Mouse (Mus musculus) right cerebral cortex, postnatal 4 days (tissue): ENCODE data around the gene D6Ertd527e.

Experiments
- DNase-seq: peaks from one replicate; pipeline ENCODE4 v3.0.0-alpha.2; 2022

The D6Ertd527e gene

DNA sequence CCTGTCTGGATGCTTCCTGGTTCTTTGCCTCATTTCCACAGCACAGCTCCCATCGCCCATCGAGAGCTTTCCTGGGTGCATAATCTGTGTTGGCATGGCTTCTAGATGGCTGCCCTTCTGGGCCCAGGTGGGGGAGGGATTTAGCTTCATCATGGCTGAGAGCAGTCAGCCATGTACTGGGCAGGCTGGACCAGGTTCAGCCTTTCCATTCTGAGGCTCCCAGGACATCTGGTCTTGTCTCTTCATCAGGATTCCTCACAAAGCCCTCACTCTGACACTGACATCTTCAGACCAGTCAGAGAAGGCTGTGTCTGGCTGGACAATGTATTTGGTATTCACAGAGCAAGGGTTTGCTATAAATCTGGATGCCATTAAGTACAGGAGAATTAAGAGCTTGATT is 11.4 kb downstream of the D6Ertd527e start:
- DNase-seq: no peak

DNA sequence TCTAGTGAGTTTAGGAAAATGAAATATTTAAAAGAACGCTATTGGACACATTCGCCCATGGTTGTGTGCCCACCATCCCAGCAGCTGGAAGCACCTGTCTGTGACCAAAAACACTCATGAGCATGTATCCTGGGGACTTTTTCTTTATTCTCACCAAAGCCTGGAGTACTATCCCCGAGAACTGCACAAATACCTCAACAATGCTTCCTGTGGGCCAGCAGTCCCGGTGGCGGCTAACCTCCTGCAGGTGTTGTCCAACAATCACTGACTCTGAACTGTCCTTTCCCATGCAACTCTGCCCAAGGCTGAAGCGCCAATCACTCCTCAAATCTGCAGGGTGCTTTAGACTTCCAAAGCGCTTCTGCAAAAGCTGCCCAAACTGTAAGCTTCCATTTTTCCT is 12.1 kb downstream of the D6Ertd527e start:
- no peak for DNase-seq

DNA sequence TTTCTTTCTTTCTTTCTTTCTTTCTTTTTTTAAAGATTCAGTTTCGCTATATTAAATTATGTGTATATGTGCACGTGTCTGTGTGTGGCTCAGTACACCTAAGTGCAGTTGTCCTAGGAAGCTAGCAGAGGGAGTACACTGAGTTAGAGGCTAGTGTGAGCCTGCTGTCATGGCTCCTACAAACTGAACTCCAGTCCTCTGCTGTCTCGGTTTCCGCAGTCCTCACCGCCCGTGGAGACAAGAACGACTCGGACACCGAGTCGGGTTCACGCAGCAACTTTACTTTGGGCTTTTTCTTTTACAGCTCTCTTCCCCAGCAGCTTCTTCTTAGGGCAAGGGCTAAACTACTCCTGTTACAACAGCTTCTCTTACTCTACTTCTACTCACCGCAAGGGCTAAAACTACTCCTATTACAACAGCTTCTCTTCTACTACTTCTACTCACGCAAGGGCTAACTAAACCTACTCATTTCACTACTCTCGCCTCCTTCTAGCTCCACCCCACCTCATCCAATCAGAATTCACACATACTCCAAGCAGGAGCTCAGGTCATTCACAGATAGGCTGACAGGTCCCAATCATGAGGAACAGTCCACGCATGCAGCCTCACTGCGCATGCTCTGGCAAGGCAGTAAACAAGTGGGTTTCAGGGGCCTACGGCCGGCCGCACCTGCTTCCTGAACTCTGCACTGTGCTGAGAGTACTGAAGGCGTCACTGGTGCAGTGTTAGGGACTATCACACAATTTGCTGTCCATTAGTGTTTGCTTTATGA is 14.7 kb downstream of the D6Ertd527e start:
- DNase-seq: no peak

DNA sequence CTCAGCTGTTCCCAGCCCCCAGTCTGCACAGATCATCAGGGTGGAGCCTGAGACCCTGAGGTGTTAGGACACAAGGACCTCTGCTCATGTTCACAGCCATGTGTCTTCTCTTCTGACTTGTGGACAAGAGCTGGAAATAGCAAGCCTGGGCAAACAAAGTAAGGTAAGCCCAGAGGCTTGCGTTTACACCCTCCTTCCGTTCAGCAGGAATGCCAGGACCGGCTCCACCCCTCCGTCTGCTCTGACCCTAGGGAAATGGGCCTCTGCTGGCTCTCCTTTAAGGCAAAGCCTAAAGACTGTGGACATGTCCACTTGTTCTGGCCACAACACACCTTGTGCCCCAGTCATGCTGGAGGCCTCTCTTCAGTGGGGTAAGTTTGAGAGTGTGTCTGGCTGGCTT is 15.4 kb downstream of the D6Ertd527e start:
- no peak for DNase-seq

DNA sequence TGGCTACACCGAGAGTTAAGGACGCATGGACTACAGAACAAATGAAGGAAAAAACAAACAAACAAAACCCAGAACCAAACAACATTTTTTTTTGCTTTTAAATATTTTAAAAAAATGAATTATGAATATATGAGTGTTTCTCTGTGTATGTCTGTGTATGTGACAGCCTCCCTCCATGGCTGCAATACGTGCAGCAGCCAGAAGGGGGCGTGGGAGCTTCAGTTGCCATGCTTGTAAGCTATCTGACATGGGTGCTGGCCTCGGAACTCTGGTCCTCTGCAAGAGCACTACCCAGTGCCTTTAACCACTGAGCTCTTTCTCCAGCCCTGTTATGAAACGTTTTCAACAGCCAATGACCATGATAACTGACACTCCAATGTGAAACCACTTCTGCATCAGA is 16.1 kb downstream of the D6Ertd527e start:
- DNase-seq: no peak

DNA sequence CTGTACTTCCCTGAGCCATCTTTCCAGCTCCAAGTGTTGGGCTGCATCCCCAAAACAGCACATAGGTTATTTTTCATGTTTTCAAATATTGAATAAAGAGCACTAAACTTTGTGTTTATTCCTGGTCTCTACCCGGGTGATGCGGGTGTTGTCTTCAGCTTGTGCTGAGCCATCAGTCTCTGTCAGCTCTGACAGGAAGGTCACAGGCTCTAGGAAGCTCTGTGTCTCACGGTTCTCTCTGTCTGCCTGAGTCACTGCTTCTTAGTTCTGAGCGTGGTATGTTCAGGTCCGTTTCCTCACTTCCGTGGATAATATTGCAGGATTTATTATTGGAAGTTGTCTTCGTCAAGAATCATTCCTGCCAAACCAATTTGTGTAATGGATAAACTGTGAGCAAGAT is 17.4 kb downstream of the D6Ertd527e start:
- no peak for DNase-seq

DNA sequence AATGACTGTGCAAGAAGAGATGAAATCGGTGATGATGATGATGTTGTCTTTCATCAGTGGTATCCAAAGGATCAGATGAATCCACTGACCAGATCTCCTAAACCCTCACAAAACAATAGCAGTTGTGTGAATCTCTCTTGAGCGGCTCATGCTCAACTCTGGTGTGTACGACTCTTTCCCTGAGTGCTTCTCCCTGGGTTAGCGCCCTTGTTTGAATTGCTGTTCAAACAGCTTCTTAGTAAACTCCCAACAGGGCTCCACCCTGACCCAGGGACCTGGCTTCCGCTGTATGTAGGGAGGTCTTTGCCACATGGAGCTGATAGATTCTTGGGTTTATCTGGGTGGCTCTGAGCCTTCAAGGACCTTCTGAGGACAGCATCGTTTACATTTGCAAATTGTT is 18.9 kb downstream of the D6Ertd527e start:
- no peak for DNase-seq

DNA sequence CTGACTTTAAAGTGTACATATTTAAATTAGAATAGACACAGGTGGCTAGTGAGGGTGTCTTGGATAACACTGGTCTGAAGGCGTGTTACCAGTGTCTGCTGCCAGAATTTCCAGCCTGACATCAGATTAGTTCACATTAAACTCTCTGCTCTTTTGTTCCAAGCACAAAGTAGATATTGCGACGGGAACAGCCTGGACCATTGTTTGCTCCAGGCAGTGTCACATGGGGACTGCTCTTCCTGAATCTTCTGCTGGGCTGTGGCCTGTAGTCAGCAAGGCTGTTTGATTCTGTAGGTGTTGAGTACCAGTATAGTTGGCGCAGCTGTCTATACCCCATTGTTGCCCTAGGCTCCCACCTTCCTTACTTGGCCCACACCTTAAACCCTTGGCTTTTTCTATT is 19.4 kb downstream of the D6Ertd527e start:
- DNase-seq: no peak

DNA sequence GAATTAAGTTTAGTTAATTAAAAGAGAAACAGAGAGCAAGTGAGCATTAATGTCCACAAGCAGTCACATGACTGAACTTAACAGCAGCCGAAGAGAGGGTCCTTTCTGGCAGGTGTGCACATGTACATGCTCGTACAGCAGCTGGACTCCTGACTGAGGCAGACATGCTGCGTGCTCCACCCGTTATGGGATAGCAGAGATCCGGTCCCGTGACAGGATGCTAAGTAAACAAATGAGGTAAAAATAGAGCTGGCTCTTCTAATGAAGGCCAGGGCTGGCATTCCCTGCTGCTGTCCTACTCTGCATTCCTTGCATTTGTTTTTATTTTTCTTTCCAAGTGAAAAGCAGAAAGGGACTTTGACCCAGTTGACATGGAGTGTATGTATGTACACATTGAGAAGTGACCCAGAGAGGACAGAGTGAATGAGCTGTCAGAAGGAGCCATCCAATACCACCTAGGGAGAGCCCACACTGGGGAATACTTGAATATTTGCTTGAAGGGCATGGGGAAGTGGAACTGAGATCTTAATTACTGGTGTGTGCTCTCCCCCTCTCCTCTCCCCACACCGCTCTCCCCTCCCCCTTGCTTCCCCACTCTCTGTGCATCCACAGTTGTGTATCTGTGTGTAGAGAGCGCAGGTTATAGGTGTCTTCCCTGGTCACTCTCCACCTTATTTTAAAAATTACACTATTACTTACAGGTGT is 22.7 kb downstream of the D6Ertd527e start:
- no peak for DNase-seq

DNA sequence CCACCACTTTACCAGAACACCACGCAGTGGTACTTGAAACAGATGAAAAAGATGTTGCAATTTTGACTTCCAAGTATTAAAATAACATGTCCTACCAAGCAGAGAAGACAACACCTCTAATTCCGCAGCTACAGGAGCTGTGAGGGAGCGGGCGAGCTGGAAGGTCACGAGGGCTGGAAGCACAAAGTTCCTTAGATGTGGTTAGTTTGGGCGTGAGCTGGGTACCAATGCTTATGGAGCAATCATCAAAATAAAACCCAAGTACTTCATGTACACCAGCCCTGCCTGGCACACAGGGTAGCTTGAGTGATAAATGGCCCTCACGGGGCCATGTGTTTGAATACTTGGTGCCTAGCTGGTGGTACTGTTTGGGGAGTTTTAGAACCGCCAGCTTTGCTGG is 25.3 kb downstream of the D6Ertd527e start:
- DNase-seq: no peak

DNA sequence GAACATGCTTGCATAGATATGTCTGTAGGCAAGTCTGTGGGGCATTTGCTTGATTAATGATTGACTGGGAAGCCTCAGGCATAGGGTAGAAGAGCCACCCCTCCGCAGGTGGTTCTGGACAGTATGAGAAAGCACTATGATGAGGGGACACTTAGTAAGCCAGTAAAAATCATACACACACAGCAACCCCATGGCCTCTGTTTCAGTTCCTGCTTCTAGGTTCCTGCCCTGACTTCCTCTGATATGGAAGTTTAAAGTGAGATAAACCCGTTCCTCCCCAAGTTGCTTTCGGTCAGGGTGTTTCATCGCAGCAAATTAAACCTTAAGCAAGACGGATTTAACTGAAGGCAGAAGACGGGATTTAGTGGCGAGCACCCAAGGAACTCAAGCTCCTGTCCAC is 26.1 kb downstream of the D6Ertd527e start:
- no peak for DNase-seq

DNA sequence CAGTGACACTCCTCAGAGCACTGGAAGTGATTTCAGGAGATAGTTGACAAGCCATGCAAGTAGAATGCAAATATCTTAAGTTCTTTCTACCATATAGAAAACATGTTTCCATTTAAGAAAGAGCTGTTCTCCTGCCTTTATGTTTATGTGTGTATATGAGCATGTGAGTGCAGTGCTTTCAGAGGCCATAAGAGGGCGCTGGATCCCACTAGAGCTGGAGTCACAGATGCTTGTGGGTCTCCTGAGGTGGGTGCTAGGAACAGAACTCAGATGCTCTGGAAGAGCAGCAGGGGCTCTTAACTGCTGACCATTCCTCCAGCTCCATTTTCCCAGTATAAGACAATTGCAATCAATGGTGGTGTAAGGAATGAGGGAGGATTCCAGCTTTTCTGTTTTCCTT is 26.5 kb downstream of the D6Ertd527e start:
- DNase-seq: no peak

DNA sequence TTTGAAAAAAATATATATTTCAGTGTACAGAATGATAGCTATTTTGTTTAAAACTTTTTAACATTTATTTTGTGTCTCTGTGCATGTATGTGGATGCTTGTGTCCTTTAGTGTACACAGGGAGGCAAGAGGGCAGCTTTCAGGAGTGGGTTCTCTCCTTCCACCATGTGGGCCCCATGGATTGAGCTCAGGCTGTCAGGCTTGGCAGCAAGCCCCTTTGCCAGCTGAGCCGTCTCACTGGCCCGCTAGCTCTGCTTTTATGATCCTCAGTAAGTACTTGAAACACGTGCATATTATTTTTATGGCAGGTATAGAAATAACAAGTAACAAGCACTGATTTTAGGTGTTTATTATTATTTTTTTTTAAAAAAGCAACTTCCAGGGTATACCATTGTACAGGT is 29.0 kb downstream of the D6Ertd527e start:
- no peak for DNase-seq

DNA sequence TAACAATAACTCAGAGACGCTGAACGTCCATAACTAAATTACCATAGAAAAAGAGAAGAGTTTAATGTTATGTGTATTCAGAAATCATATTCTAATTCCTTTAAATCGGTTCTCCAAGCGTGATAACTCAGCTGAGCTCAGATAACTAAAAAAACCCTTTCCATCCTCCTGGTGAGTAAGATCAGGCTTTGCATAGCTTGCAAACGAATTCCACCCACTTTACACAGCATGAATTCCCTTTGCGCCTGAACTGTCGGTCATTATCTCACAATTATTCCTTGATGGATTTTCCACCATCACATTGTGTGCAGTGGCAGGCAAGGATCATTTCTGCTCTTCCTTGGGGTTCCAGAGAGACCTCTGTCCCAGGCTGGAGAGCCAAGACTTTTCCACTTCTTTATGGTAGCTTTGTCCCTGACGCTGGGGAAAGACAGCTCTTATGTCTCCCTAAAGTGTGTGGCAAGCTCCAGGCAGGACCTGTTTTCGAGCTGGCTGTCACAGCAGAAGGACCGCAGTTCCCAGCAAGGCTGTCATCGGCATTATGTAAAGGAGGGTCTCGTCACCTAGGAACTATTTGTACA is 29.5 kb downstream of the D6Ertd527e start:
- DNase-seq: no peak

DNA sequence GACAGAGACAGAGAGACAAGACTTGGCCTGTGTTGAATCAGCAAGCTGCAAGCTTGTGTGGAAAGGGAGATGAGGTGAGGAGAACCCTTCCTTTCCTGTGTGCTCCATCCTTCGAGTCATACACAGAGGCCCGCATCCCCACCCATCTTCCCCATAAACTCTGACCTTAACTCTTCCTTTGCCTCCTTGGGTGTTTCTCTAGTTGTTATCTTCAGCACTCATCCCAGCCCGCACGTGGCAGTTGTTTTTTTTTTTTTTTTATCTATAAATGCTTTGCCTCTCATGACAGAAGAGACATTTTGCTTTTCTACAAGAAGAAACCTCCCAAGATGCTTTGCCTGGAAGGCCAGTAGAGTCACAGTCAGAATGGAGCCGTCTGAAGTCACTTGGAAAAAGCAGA is 33.9 kb downstream of the D6Ertd527e start:
- no peak for DNase-seq

DNA sequence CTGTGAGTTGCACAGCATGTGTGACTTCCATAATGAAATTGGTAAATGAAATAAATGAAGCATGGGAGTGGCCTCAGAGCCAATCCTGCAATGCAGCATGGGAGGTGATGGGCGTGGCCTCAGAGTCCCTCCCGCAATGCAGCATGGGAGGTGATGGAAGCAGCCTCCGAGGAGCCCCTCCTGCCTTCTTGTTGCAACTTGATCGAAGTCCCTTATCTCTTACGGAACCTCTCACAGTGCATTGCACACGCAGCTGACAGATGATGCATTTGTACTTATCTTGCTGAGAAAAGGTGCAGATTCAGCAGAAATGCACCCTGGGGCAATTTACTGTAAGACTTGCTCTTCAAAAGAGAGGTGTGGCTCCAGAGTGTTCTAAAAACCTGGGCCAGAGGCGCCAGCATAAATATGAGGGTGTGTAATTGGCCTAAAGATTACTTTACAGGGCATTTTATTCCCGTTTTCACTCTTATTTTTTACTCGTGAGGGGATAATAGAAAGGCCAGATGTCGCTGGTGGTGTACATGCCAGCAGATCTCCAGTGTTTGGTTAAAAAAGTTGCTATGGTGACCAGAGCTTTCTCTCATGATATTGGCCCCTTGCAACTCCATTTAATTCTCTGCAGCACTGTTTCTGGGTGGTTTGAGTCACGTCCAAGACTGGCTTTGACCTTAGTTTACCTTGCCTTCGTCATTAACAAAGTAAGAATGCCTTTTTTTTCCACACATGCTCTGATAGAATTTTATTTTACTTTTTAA is 35.4 kb downstream of the D6Ertd527e start:
- DNase-seq: no peak

DNA sequence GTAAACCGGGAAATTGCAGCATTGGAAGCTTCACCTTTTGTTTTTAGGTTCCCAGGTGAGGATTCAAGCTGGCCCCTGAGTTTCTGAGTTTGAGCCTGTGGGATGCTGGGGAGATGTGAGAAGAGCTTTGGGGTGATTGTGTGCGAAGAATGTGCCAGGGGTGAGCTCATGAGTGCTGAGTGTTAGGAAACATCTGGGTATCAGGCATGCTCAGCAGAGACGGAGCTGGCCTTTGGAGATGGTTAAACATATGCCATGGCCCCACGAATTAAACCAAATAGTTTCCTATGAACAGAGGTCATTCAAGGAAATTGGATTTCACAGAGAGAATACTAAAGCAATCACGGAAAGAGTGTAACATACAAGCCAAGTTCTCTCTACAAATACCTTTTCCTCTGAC is 37.7 kb downstream of the D6Ertd527e start:
- DNase-seq: no peak

DNA sequence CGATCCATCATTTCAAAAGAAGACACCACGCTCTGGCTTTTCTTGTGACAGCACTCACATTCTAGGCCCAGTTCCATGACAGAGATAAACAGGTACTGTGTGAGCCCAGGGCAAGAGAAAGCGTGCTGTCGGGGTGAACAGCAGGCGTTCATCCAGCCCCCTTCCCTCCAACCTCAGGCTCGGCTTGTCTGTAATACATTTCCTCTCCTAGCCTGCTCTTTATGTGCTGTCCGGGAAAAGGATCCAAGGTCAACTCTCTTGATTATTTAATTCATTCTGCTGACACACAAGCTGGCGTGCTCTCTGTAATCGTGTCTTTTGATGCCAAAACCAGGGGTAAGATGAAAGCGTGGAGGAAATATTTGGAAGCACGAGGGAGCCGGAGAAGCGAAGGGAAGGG is 39.0 kb downstream of the D6Ertd527e start:
- no peak for DNase-seq

DNA sequence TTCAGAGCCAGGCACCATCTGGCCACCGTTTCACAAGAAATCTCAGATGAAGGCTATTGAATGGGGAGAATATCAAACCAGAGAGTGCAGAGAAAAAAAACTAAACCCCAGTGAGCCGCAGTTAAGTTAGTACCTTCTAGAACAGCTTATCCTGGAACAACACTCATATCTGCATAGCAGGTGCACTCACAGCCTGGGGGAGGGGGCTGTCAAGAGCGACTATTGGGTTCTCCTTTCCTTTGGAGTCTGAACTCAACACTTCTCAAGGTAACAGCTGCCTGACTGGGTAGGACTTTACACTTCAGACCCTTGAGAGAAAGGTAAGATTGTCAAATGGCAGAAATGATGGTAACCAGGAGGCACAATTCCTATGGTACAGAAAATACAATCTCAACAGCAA is 43.4 kb downstream of the D6Ertd527e start:
- no peak for DNase-seq

DNA sequence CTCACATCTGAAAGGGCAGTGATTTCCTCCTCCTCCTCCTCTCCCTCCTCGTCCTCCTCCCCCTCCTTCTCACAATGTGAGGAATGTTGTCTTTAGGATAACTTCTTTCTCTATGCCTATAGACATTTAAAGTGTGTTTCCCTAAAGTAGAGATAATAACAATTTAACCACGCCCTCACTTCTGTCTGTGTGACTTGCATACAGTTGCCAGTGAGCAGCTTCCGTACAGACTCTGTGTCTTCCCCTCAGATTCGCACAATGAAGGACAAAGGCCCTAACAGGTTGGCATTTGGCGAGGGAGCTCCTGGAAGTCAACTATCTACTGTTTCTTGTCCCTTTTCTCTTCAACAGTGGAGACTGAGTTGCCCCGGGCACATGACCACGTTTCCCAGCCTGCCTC is 45.9 kb downstream of the D6Ertd527e start:
- DNase-seq: no peak

DNA sequence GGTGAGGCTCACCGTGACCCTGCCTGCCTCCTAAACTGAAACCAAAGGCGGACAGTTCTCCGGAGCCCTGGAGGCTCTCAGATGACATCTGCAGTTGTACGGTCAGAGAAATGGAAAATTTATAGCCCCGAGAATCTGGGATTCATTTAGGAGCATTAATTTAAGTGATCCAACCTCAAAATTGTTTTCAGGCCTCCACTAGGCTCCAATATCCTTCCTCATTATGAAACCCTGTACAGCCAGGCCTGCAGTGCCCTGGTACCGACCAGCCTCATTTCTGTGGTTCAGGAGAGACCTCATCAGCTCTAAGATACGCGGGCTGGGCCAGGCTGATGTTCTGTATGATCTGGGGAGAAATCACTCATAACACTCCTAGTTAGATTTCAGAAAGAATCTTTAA is 46.9 kb downstream of the D6Ertd527e start:
- no peak for DNase-seq

DNA sequence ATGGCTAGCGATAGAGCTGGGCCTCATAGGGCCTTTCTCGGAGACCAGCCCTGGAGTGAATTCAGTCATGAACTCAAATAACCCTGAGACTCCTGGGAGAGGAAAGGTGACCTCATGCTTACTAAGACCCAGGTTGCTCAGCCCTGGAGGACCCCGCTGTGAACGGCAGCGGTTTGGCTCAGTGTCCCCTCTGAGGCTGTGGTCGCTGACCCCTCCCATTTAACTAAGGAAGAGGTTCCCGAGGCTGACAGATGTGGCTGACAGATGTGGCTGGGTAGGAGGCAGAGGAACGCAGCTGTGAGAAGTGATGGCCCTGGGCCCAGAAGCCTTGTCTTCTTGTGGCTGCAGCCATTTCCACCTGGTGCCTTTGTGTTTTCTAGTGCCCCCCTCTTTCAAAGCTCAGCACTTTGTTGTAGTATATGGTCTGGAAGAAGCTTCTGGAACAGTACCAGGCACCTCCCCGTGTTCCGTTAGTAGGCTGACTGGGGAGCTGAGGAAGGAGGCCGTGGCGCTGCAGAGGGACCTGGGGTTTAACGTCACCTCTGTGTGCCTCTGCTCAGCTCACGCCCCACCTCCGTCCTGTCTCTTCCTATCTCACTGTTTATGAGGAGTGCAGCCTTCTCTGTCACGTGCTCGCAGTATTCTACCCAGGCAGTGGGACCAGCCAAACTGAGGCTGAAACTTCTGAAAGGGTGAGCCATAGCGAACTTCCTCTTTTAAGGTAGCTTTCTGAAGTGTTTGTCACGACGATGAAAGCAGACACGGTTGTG is 48.1 kb downstream of the D6Ertd527e start:
- DNase-seq: no peak

DNA sequence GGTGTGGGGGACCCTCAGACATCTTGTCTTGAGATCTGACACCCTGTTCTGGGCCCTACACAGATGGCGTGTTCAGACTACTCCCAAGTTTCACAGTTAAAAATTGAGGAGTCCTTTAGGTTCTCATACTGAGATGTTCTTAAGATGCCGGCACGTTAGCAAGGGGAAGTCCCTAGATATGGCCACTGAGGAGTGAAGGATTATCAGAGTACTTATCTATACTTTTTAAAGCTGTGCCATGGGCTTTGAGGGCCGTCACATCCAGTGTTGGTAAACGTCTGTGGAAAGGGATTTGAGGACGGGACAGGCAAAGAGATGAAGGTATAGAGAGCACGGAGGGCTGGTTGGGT is 48.7 kb downstream of the D6Ertd527e start:
- no peak for DNase-seq
